Mouse (Mus musculus) MEL (cell line): ENCODE results near the gene Slc1a4. TPM values are rescaled to one million over a fixed set of nuclear protein-coding genes. Genes with fewer than 3 reads are reported as not detected.

Source experiments
- DNase-seq: peaks from one replicate; pipeline ENCODE4 v3.0.0; 2011; ENCODE audit warnings: low read depth, low spot score
- H3K27ac ChIP-seq: 2 replicates; pipeline ENCODE4 v1.5.1; 2012; ENCODE audit warnings: low read depth, mild to moderate bottlenecking, control low read depth, low read length, moderate library complexity; ENCODE audit not compliant: control insufficient read depth
- H3K27me3 ChIP-seq, 2 experiments: fragments of 150-350 bp in 1 of 2; sonication (generic) in 1 of 2; 2 replicates each; pipeline ENCODE4 v1.6.1; 2012; ENCODE audit warnings: low read length in 2 of 2, mild to moderate bottlenecking in 2 of 2, improper control_type of control experiment in 1 of 2, moderate library complexity in 1 of 2; ENCODE audit not compliant: insufficient read depth in 2 of 2, control insufficient read depth in 1 of 2
- H3K36me3 ChIP-seq, 2 experiments: 2 replicates each; pipeline ENCODE4 v1.6.1; 2012 to 2014; ENCODE audit warnings: low read length in 2 of 2, improper control_type of control experiment in 1 of 2, inconsistent platforms in 1 of 2, mild to moderate bottlenecking in 1 of 2; ENCODE audit not compliant: insufficient read depth in 2 of 2, control insufficient read depth in 1 of 2
- H3K4me1 ChIP-seq, 2 experiments: fragments of 150-350 bp in 1 of 2; sonication (generic) in 1 of 2; 2 replicates each; pipeline ENCODE4 v1.6.1; 2012; ENCODE audit warnings: low read length in 2 of 2, improper control_type of control experiment in 1 of 2, mild to moderate bottlenecking in 1 of 2; ENCODE audit not compliant: insufficient read depth in 2 of 2, control insufficient read depth in 1 of 2
- H3K4me3 ChIP-seq, 2 experiments: fragments of 150-350 bp in 1 of 2; sonication (generic) in 1 of 2; 2 replicates each; pipeline ENCODE4 v1.5.1; 2012; ENCODE audit warnings: low read depth in 2 of 2, low read length in 2 of 2, mild to moderate bottlenecking in 2 of 2, moderate library complexity in 2 of 2, control low read depth in 1 of 2, improper control_type of control experiment in 1 of 2; ENCODE audit not compliant: control insufficient read depth in 1 of 2, insufficient read depth in 1 of 2
- H3K79me2 ChIP-seq: 2 replicates; pipeline ENCODE4 v1.6.1; 2012; ENCODE audit warnings: mild to moderate bottlenecking, low read length, moderate library complexity; ENCODE audit not compliant: control insufficient read depth, poor library complexity, insufficient read depth
- H3K9ac ChIP-seq: 2 replicates; pipeline ENCODE4 v1.6.1; 2012; ENCODE audit warnings: low read depth, mild to moderate bottlenecking, control low read depth, low read length, moderate library complexity; ENCODE audit not compliant: control insufficient read depth, poor library complexity, severe bottlenecking
- H3K9me3 ChIP-seq: fragments of 150-350 bp; sonication (generic); replicated peaks from 2 replicates; pipeline ENCODE4 v1.6.1; 2012; ENCODE audit warnings: mild to moderate bottlenecking, low read length, improper control_type of control experiment, moderate library complexity; ENCODE audit not compliant: insufficient read depth
- CHD1 ChIP-seq: IDR thresholded peaks from 2 replicates; pipeline ENCODE4 v1.6.1; 2012; ENCODE audit warnings: low read depth, mild to moderate bottlenecking, inconsistent platforms, low read length, improper control_type of control experiment
- CHD2 ChIP-seq: IDR thresholded peaks from 2 replicates; pipeline ENCODE4 v1.6.1; 2011; ENCODE audit warnings: low read length, improper control_type of control experiment
- CTCF ChIP-seq, 3 experiments: IDR thresholded peaks in 2 of 3; conservative IDR thresholded peaks in 1 of 3; 2 replicates each; pipeline ENCODE4 v1.5.1; 2011 to 2012; ENCODE audit warnings: low read length in 3 of 3, low read depth in 2 of 3, mild to moderate bottlenecking in 2 of 3, improper control_type of control experiment in 1 of 3, inconsistent platforms in 1 of 3, mixed read lengths in 1 of 3, moderate library complexity in 1 of 3; ENCODE audit not compliant: control insufficient read depth in 1 of 3, insufficient read depth in 1 of 3, poor library complexity in 1 of 3, severe bottlenecking in 1 of 3
- EP300 ChIP-seq, 2 experiments: IDR thresholded peaks; 2 replicates each; pipeline ENCODE4 v1.6.1; 2011; ENCODE audit warnings: improper control_type of control experiment in 2 of 2, low read length in 2 of 2, low read depth in 1 of 2, mild to moderate bottlenecking in 1 of 2
- ETS1 ChIP-seq: IDR thresholded peaks from 2 replicates; pipeline ENCODE4 v1.6.1; 2012; ENCODE audit warnings: low read depth, mild to moderate bottlenecking, inconsistent platforms, low read length, improper control_type of control experiment, moderate library complexity
- HCFC1 ChIP-seq: IDR thresholded peaks from 2 replicates; pipeline ENCODE4 v1.6.1; 2012; ENCODE audit warnings: low read depth, mild to moderate bottlenecking, inconsistent platforms, low read length, improper control_type of control experiment, moderate library complexity
- KAT2A ChIP-seq: conservative IDR thresholded peaks from 2 replicates; pipeline ENCODE4 v1.6.1; 2012; ENCODE audit warnings: low read depth, low read length, improper control_type of control experiment, inconsistent platforms
- MEF2A ChIP-seq: IDR thresholded peaks from 2 replicates; pipeline ENCODE4 v1.6.1; 2014; ENCODE audit warnings: low read depth, mild to moderate bottlenecking, inconsistent platforms, low read length, improper control_type of control experiment; ENCODE audit not compliant: poor library complexity, insufficient replicate concordance, severe bottlenecking; ENCODE audit errors: extremely low read depth
- MXI1 ChIP-seq: IDR thresholded peaks from 2 replicates; pipeline ENCODE4 v1.6.1; 2011; ENCODE audit warnings: mild to moderate bottlenecking, low read depth, low read length, improper control_type of control experiment
- MYB ChIP-seq: IDR thresholded peaks from 2 replicates; pipeline ENCODE4 v1.6.1; 2011; ENCODE audit warnings: mild to moderate bottlenecking, low read depth, low read length, improper control_type of control experiment
- POLR2AphosphoS2 ChIP-seq: IDR thresholded peaks from 2 replicates; pipeline ENCODE4 v1.6.1; 2011; ENCODE audit warnings: low read length, improper control_type of control experiment
- RAD21 ChIP-seq: IDR thresholded peaks from 2 replicates; pipeline ENCODE4 v1.6.1; 2011; ENCODE audit warnings: mild to moderate bottlenecking, low read depth, low read length, improper control_type of control experiment
- TAL1 ChIP-seq: IDR thresholded peaks from 2 replicates; pipeline ENCODE4 v1.6.1; 2012; ENCODE audit warnings: mild to moderate bottlenecking, inconsistent platforms, low read length, moderate library complexity, mixed read lengths
- TBP ChIP-seq: IDR thresholded peaks from 2 replicates; pipeline ENCODE4 v1.8.0; 2011; ENCODE audit warnings: low read depth, low read length, improper control_type of control experiment
- TCF12 ChIP-seq: IDR thresholded peaks from 2 replicates; pipeline ENCODE4 v1.6.1; 2014; ENCODE audit warnings: low read depth, mild to moderate bottlenecking, inconsistent platforms, low read length, improper control_type of control experiment, moderate library complexity
- USF2 ChIP-seq, 2 experiments: IDR thresholded peaks; 2 replicates each; pipeline ENCODE4 v1.6.1; 2011 to 2012; ENCODE audit warnings: improper control_type of control experiment in 2 of 2, low read length in 2 of 2, borderline replicate concordance in 1 of 2, inconsistent platforms in 1 of 2, low read depth in 1 of 2, mild to moderate bottlenecking in 1 of 2; ENCODE audit not compliant: insufficient read depth in 1 of 2
- ZKSCAN1 ChIP-seq: IDR thresholded peaks from 2 replicates; pipeline ENCODE4 v1.6.1; 2012; ENCODE audit warnings: low read depth, mild to moderate bottlenecking, inconsistent platforms, low read length, improper control_type of control experiment, moderate library complexity
- polyA plus RNA-seq, 2 experiments: library from polyadenylated mRNA; stranded (reverse) in 1 of 2; unstranded in 1 of 2; fragments of >175 nt in 1 of 2; fragments of >200 nt in 1 of 2; gene quantifications; 2 replicates each; pipeline versions ENCODE4 v1.2.1 to v1.2.4; 2012; ENCODE audit warnings: low replicate concordance in 2 of 2, low read depth in 1 of 2; ENCODE audit not compliant: insufficient read length in 2 of 2, insufficient read depth in 1 of 2, missing spikeins in 1 of 2
- total RNA-seq: library from RNA; depleted of rRNA; stranded (reverse); fragments of 300-350 nt; gene quantifications from 2 replicates; pipeline ENCODE4 v1.2.3, GENCODE M21; 2012

Slc1a4 gene
- total and polyA plus RNA-seq, 3 experiments = 21.7 to 32.3 TPM; not detected in 1

DNA sequence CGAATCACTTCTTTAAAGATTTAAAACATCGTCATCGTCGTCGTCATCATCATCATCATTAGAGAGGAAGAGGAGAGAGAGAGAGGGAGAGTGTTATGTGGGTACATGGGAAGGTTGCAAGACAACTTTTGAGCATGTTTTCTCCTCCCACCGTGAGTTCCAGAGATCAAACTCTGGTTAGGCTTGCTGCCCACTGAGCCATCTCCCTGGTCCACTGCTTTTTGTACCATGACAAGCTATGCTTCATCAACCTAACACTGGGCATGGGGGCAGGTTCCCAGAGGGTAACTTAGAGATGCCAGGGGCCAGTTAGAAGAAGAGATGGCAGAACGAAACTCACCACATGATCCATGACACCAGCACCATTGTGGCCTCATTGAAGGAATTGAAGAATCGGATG lies 18.9 kb downstream of the Slc1a4 start:
- TF ChIP-seq MYB (no peak), CHD1 (no peak), ETS1 (no peak)
- Histone ChIP-seq H3K27ac (no peak overlapping the region), H3K79me2 (no peaks in the 10 kb centered on the region), H3K9me3 (no peaks in the 10 kb centered on the region), H3K9ac (no peak overlapping the region), H3K4me3 (no peak overlapping the region), H3K4me1 (no peaks in the 10 kb centered on the region), H3K27me3 (no peaks in the 10 kb centered on the region), H3K36me3 (peaks cover 0 to 30% of the 10 kb centered on the region in 2 experiments; a peak in 2 of 4 replicates)
- DNase-seq = no peak

DNA sequence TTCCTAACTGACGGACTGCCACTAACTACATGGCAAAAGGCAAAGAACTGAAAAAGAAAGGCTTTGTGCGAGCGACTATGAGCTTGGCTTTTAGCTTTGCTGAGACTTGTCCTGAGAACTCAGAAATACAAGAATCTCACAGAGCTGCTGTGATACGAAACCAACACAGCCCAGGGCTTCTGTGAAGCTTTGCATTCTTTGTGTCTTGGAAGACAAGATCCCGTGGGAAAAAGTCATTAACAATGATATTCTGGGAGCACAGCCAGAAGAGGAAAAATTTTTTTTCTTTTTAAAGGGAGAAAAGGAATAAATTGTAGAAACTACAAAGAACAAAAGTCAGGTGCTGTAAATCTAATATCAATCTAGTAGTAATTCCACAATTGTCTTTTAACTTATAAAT lies 23.5 kb downstream of the Slc1a4 start:
- H3K9me3 ChIP-seq = no peaks in the 10 kb centered on the region
- H3K4me3 ChIP-seq = no peak overlapping the region
- DNase-seq = no peak
- H3K79me2 ChIP-seq = no peaks in the 10 kb centered on the region
- peaks cover 7 to 25% of the 10 kb centered on the region in 2 experiments for H3K36me3 ChIP-seq
- no peak for TF ChIP-seq RAD21
- no peak for TF ChIP-seq TBP
- no peak for TF ChIP-seq TCF12
- no peak for TF ChIP-seq ZKSCAN1
- TF ChIP-seq CTCF (IDR thresholded peaks at IDR 0.05 in 2 of 3, conservative IDR thresholded peaks at IDR 0.05 in 1 of 3; ENCODE audit: control insufficient read depth in 1 of 3, insufficient read depth in 1 of 3, low read depth in 2 of 3, low read length in 3 of 3, poor library complexity in 1 of 3, severe bottlenecking in 1 of 3) = no peak
- TF ChIP-seq MXI1 = no peak
- no peak for TF ChIP-seq HCFC1
- TF ChIP-seq KAT2A = no peak
- TF ChIP-seq POLR2AphosphoS2 = no peak
- no peak for TF ChIP-seq MEF2A
- no peak for TF ChIP-seq CHD2
- no peak for TF ChIP-seq USF2 (IDR thresholded peaks at IDR 0.05; ENCODE audit: borderline replicate concordance in 1 of 2, insufficient read depth in 1 of 2, low read depth in 1 of 2, low read length in 2 of 2)
- TF ChIP-seq EP300 (IDR thresholded peaks at IDR 0.05; ENCODE audit: low read depth in 1 of 2, low read length in 2 of 2) = no peak
- no peak for TF ChIP-seq TAL1
- TF ChIP-seq, all 39 proteins: peak for 0
- peaks cover 0 to 3% of the 10 kb centered on the region in 2 experiments; a peak in 2 of 4 replicates for H3K4me1 ChIP-seq
- no peaks in the 10 kb centered on the region for H3K27me3 ChIP-seq
- no peak overlapping the region for H3K9ac ChIP-seq
- H3K27ac ChIP-seq = no peak overlapping the region
